Mouse (Mus musculus): ENCODE data around the gene Atp8b4. TPM values are rescaled to one million over a fixed set of nuclear protein-coding genes. Genes with fewer than 3 reads are reported as not detected.

The Atp8b4 gene
- polyA plus RNA-seq, 1 experiment from 2014 or later = 1.7 TPM

DNA sequence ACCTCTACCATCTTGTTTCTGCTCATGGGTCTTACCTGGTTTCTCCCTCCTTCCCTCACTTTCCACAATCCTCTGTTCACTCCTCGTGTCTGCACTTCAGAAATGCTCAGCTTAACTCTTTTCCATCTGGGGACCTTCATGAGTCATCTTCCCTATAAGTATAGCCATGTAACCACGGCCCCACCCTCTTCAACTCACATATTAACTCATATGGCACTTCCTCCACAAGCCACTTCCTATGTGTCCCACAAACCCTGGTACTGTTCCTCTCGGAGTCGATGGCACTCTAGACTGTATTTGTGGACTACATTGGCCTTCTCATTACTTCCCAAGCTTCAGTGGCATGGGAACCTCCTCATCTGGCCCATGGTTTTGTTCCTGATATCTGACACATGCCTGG lies 9.0 kb downstream of the Atp8b4 start:
- H3K9ac ChIP-seq (replicated peaks; ENCODE audit: low read depth) = no peak overlapping the region
- H3K4me2 ChIP-seq (replicated peaks; ENCODE audit: low read depth, low read length) = no peak overlapping the region
- DNase-seq (ENCODE audit: low spot score) (peak; percentile 25), ATAC-seq (no peak)
- no peak overlapping the region for H3K27ac ChIP-seq (ENCODE audit: low read length)
- no peaks in the 10 kb centered on the region for H3K9me3 ChIP-seq (ENCODE audit: low read length)
- H3K27me3 ChIP-seq (replicated peaks; ENCODE audit: insufficient read depth, low read length) = no peaks in the 10 kb centered on the region
- no peaks in the 10 kb centered on the region for H3K36me3 ChIP-seq (ENCODE audit: insufficient read depth, low read length)
- no peak overlapping the region for H3K4me3 ChIP-seq (ENCODE audit: low read depth, low read length)
- TF ChIP-seq EP300 (IDR thresholded peaks at IDR 0.05) = no peak
- no peak for TF ChIP-seq CTCF (IDR thresholded peaks at IDR 0.05)
- 66% methylated on average over 4 of the region's 4 CpGs for WGBS
- H3K4me1 ChIP-seq (ENCODE audit: insufficient read depth, low read depth, low read length) = no peaks in the 10 kb centered on the region

DNA sequence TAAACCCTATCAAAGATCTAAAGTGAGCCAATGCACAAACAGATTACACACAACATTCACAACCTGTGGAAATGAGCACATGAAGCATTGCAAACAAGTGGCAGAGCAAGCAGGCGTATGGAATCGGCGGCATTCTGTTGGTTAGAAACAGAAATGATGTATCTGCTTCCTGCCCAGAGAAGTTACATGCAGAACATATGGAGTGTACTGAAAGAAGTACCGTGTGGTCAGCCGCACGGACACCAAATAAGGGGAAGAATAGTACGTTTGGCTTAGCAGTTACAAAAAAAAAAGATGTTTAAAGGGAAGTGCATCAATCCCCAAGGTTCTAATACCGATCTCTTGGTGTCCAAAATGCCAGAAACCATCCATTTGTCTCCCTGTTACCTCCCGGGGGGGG lies 9.9 kb downstream of the Atp8b4 start:
- Histone ChIP-seq H3K9ac (replicated peaks; ENCODE audit: low read depth) (no peak overlapping the region), H3K4me1 (ENCODE audit: insufficient read depth, low read depth, low read length) (no peaks in the 10 kb centered on the region), H3K9me3 (ENCODE audit: low read length) (no peaks in the 10 kb centered on the region), H3K27ac (ENCODE audit: low read length) (no peak overlapping the region), H3K36me3 (ENCODE audit: insufficient read depth, low read length) (no peaks in the 10 kb centered on the region), H3K4me2 (replicated peaks; ENCODE audit: low read depth, low read length) (no peak overlapping the region), H3K4me3 (ENCODE audit: low read depth, low read length) (no peak overlapping the region), H3K27me3 (replicated peaks; ENCODE audit: insufficient read depth, low read length) (no peaks in the 10 kb centered on the region)
- no peak for DNase-seq (ENCODE audit: low spot score)
- TF ChIP-seq EP300 (IDR thresholded peaks at IDR 0.05) = no peak
- no peak for TF ChIP-seq CTCF (IDR thresholded peaks at IDR 0.05)
- no peak for ATAC-seq
- 75% methylated on average over 9 of the region's 9 CpGs for WGBS

DNA sequence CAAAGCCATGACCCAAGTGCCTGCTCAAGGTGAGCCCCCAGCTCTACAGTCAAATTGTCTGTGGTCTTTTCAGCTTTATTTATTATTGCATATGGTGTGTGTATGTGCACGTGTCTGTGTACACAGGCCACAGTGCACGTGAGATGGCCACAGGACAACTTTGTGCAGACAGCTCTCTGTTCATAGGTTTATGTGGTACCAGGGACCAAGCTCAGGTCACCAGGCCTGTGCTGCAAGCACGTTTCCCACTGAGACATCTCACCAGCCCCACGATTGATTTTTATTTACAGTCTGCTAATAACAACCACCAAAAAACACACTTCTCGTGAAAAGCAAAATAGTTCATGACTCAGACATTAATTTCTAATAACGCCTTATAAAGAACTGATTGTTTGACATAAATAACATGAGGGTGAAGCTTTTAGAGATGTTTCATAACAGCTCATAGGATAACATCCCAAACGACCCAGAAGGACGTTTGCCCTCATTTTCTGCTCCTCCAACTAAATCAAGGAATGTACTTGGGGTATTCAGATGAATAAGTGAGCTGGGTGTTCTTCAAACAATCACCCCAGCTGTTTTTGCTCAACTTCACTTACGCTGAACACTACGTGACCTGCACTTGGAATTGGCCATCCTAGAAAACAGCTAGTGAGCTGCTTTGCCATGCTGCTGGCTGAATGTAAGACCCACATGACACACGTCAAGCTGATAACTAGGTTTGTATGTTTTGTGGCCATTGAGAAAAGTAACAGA lies 15.0 kb downstream of the Atp8b4 start:
- no peaks in the 10 kb centered on the region for H3K9me3 ChIP-seq (ENCODE audit: low read length)
- no peaks in the 10 kb centered on the region for H3K27me3 ChIP-seq (replicated peaks; ENCODE audit: insufficient read depth, low read length)
- H3K4me3 ChIP-seq (ENCODE audit: low read depth, low read length) = no peak overlapping the region
- 53% methylated on average over 11 of the region's 11 CpGs for WGBS
- DNase-seq (ENCODE audit: low spot score) (peak; percentile 52), ATAC-seq (peak; percentile 57)
- TF ChIP-seq CTCF (IDR thresholded peaks at IDR 0.05) (no peak), EP300 (IDR thresholded peaks at IDR 0.05) (peak; percentile 52; the same call in 1 of the 2 replicates)
- no peaks in the 10 kb centered on the region for H3K36me3 ChIP-seq (ENCODE audit: insufficient read depth, low read length)
- H3K9ac ChIP-seq (replicated peaks; ENCODE audit: low read depth) = no peak overlapping the region
- no peak overlapping the region for H3K4me2 ChIP-seq (replicated peaks; ENCODE audit: low read depth, low read length)
- no peak overlapping the region for H3K27ac ChIP-seq (ENCODE audit: low read length)
- no peaks in the 10 kb centered on the region for H3K4me1 ChIP-seq (ENCODE audit: insufficient read depth, low read depth, low read length)

DNA sequence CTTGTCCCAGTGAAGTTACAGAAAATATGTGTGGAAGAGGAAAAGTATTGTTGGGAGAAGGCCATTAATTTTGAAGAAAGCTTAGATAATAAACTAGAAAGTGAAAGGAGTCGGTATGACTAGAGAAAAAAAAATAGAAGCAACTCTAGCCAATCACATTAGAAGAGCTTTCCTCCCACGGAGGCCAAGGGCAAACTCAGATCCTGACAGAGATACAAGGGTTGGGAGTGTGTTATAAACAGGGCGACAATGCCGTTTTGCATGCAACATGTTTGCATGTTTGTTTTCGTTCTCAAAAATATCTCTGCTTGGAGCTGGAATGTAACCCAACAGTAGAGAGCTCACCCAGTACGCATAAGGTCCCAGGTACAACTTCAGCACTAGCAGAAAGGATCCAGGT lies 17.1 kb downstream of the Atp8b4 start:
- Histone ChIP-seq H3K27me3 (replicated peaks; ENCODE audit: insufficient read depth, low read length) (no peaks in the 10 kb centered on the region), H3K4me2 (replicated peaks; ENCODE audit: low read depth, low read length) (no peak overlapping the region), H3K9me3 (ENCODE audit: low read length) (no peaks in the 10 kb centered on the region), H3K36me3 (ENCODE audit: insufficient read depth, low read length) (no peaks in the 10 kb centered on the region), H3K4me1 (ENCODE audit: insufficient read depth, low read depth, low read length) (no peaks in the 10 kb centered on the region), H3K4me3 (ENCODE audit: low read depth, low read length) (no peak overlapping the region), H3K27ac (ENCODE audit: low read length) (no peak overlapping the region), H3K9ac (replicated peaks; ENCODE audit: low read depth) (no peak overlapping the region)
- ATAC-seq = no peak
- WGBS = 59% methylated on average over 6 of the region's 6 CpGs
- TF ChIP-seq CTCF (IDR thresholded peaks at IDR 0.05) = no peak
- no peak for TF ChIP-seq EP300 (IDR thresholded peaks at IDR 0.05)
- no peak for DNase-seq (ENCODE audit: low spot score)

DNA sequence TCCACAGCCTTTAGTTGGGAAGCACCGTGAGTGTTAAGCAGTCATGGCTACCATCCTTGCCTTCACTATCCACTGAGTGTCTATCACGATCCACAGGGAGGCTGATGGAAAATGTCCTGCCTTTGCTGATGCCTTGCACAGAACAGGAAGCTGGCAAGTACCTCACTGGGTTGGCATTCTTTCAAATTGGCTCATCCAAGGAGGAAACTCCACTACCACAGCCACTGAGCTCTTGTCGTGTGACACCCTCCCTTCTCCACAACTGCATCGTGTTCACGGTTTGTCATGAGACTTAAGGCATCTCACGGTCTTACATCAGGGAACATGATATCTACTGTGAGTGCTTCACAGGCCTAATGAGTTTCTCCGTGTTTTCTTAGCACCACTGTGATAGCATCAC lies 22.9 kb downstream of the Atp8b4 start:
- Histone ChIP-seq H3K27ac (ENCODE audit: low read length) (no peak overlapping the region), H3K9ac (replicated peaks; ENCODE audit: low read depth) (no peak overlapping the region), H3K4me3 (ENCODE audit: low read depth, low read length) (no peak overlapping the region), H3K9me3 (ENCODE audit: low read length) (no peaks in the 10 kb centered on the region), H3K27me3 (replicated peaks; ENCODE audit: insufficient read depth, low read length) (no peaks in the 10 kb centered on the region), H3K36me3 (ENCODE audit: insufficient read depth, low read length) (no peaks in the 10 kb centered on the region), H3K4me2 (replicated peaks; ENCODE audit: low read depth, low read length) (no peak overlapping the region), H3K4me1 (ENCODE audit: insufficient read depth, low read depth, low read length) (0 out of 2 replicates have a peak, but pooled peaks cover 4% of the 10 kb centered on the region)
- WGBS = 62% methylated on average over 7 of the region's 7 CpGs
- peak; percentile 45 for DNase-seq (ENCODE audit: low spot score)
- peak; percentile 64 for ATAC-seq
- TF ChIP-seq EP300 (IDR thresholded peaks at IDR 0.05) = no peak
- TF ChIP-seq CTCF (IDR thresholded peaks at IDR 0.05) = no peak

DNA sequence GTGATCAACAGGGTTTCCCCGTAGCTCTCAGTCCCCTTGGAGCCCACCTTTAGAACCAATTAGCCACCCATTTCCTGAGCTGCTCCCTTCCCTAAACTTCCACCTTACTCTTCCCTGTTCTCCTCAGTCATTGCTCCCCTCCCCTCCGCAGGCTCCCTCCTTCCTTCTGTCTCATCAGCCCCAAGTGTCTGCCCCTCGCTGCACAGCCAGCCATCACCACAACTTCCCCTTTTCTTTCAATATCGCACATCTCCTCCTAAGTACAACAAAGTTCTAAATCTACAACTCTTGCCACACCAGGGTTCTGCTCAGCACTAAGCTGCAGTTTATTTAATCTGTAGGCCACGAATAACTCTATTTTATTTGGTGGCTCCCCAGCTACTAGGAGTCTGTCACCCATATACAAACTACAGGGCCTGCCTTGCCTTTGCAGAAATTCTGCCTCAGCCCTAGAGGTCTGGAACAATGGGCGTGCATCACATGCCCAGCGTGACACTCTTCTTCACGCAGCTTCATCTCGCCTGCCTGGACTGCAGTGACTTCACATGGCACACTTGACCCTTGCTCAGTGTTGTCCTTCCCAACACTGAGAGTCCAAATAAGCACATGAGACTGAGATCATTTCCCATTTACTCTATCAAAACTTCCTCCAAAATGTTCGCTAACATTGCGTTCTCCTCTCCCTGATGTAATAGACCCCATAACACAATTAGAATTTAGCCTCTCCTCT lies 24.6 kb downstream of the Atp8b4 start:
- Histone ChIP-seq H3K4me3 (ENCODE audit: low read depth, low read length) (no peak overlapping the region), H3K9me3 (ENCODE audit: low read length) (no peaks in the 10 kb centered on the region), H3K27me3 (replicated peaks; ENCODE audit: insufficient read depth, low read length) (no peaks in the 10 kb centered on the region), H3K36me3 (ENCODE audit: insufficient read depth, low read length) (no peaks in the 10 kb centered on the region), H3K27ac (ENCODE audit: low read length) (no peak overlapping the region), H3K4me1 (ENCODE audit: insufficient read depth, low read depth, low read length) (0 out of 2 replicates have a peak, but pooled peaks cover 4% of the 10 kb centered on the region), H3K4me2 (replicated peaks; ENCODE audit: low read depth, low read length) (no peak overlapping the region), H3K9ac (replicated peaks; ENCODE audit: low read depth) (no peak overlapping the region)
- 84% methylated on average over 11 of the region's 11 CpGs for WGBS
- DNase-seq (ENCODE audit: low spot score) = peak; percentile 31
- ATAC-seq = no peak
- no peak for TF ChIP-seq CTCF (IDR thresholded peaks at IDR 0.05)
- no peak for TF ChIP-seq EP300 (IDR thresholded peaks at IDR 0.05)
